Mouse (Mus musculus): ENCODE measurements around the gene Fam98a. TPM values are rescaled to one million over a fixed set of nuclear protein-coding genes. Genes with fewer than 3 reads are reported as not detected.

Fam98a gene
- polyA plus RNA-seq, 1 experiment from 2014 or later = 9.0 TPM

Other genes with a start within 250 kb of the Fam98a start
- 2.6 and 8.4 TPM in 2 replicates for gene Rasgrp3, start 116.0 kb downstream of the Fam98a start, polyA plus RNA-seq (2014; fragmentation: Nextera tagmentation; extraction: Ambion mirVana)